11 mouse cellular contexts compared by ENCODE assay signal in the genomic region with DNA sequence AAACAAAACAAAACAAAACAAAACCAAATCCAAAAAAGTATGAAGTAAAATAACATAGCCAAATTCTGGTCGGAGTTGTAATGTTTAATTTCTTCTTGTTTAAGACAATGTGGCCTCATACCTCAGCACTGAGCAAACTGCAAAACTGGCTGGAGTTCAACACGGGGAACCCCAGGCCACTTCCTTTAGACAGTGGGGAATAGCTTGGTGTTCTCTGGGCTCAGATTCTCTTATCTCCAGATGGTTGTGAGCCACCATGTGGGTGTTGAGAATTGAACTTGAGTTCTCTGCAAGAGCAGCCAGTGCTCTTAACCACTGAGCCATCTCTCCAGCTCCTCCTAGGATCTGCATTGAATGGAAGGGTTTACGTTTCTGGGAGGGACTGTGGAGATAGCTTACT. TPM values are rescaled to one million over a fixed set of nuclear protein-coding genes. Genes with fewer than 3 reads are reported as not detected.
"Had no signal": no experiment of that assay in that cellular context is flagged by ENCODE, and none has a peak within 500 bp of the region (broad histone marks: within the 10 kb centered on the region; RNA-seq: fewer than 3 reads in every experiment).

No protein-coding gene starts in this region.

- H3K9ac ChIP-seq: heart, embryonic 12.5 days; hindbrain, embryonic 12.5 days; hindbrain, embryonic 14.5 days; intestine, embryonic 15.5 days; limb, embryonic 13.5 days; limb, embryonic 15.5 days; liver, embryonic 12.5 days; liver, embryonic 14.5 days had no signal

- H3K36me3 ChIP-seq: hindbrain, embryonic 12.5 days; intestine, embryonic 15.5 days; limb, embryonic 15.5 days; liver, embryonic 12.5 days had no signal

- H3K27me3 ChIP-seq: heart, embryonic 12.5 days; hindbrain, embryonic 12.5 days; intestine, embryonic 15.5 days; limb, embryonic 15.5 days had no signal

- H3K4me3 ChIP-seq: heart, adult 2 months; heart, embryonic 12.5 days; hindbrain, embryonic 10.5 days; hindbrain, embryonic 12.5 days; intestine, embryonic 15.5 days; limb, embryonic 13.5 days; limb, embryonic 15.5 days; liver, embryonic 12.5 days had no signal

- H3K4me1 ChIP-seq: hindbrain, embryonic 12.5 days; intestine, embryonic 15.5 days; limb, embryonic 13.5 days had no signal

- H3K27ac ChIP-seq: heart, adult 2 months; hindbrain, embryonic 10.5 days; hindbrain, embryonic 12.5 days; hindbrain, embryonic 14.5 days; intestine, embryonic 15.5 days; limb, embryonic 13.5 days; limb, embryonic 15.5 days; liver, embryonic 12.5 days; liver, embryonic 14.5 days had no signal

- H3K9me3 ChIP-seq: hindbrain, embryonic 10.5 days; hindbrain, embryonic 12.5 days; intestine, embryonic 15.5 days; limb, embryonic 13.5 days; limb, embryonic 15.5 days; liver, embryonic 12.5 days had no signal

RNA-seq across cellular contexts. Expression of gene Tcf7l1, which starts 42.8 kb away (rescaled TPM):
- total RNA-seq: granulocyte monocyte progenitor cell, adult 5-6 weeks had no signal
